Mouse (Mus musculus) CD4-positive, CD25-positive, alpha-beta regulatory T cell, adult 2 months (primary cell): ENCODE measurements around the gene Hook1.
"Not testable (repeated sequence)": the region's sequence is repeated elsewhere in the genome, so short reads cannot be mapped to it uniquely, and the experiment has no call there.

Experiments used
- DNase-seq: peaks from one replicate; pipeline ENCODE4 v3.0.0-alpha.2; 2012; ENCODE audit warnings: low read depth, low spot score

Gene Hook1

DNA sequence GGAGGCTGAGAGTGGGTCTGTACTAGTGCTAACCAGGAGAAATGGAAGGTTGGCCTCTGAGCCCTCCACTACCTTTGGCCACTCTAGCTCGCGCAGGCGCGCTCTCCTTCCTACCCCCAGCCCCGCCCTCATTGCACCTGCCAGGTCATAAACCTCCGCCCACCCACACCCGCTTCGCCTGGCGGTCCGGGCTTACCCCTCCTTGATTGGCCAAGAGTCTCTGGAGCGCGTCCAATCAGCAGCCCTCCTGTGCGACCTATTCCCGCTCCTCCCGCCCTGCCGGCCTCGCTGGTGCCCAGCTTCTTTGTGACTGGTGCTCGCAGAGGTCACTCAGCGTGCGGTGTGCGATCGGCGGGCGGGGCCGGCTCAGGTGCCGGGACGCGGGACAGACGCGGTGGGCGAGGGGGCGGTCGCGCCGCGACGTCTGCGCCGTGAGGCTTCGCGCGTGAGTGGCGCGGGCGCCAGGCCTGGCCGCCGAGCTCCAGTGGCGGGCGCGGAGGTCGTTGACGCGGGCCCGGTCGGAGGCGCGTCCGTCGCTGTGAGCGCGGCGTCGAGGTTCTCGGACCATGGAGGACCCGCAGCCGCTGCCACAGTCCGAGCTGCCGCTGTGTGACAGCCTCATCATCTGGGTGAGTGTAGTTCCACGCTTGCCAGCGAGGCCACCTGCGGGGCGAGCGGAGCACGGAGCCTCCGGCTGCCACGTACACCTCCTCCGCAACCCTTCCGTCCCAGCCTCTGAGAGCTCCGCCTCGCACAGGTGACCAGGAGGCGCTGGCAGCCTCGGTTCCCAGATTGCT, at the start of gene Hook1:
Hook1 (plus strand) TSS at position 313 of the 797 bp plus-strand sequence.
- DNase-seq: peak; percentile 97

DNA sequence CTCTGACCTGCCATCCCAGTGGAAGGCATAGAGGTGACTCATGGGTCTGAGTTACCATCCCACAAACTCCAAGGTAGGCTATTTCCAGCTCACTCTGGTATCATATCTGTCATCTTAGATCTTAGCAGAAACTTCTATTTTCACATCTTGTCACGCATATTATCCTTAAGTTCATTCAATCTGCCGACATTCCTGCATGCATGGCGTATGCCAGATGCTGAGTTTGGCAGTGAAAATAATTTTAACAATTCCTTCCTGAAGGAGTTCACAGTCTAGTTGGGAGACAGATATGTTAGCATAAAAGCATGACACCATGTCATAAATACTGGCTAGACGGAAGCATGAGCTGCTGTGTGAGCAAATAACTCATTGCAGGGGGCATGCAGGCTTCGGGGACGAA, 49.3 kb upstream of the Hook1 start:
- DNase-seq: no peak

DNA sequence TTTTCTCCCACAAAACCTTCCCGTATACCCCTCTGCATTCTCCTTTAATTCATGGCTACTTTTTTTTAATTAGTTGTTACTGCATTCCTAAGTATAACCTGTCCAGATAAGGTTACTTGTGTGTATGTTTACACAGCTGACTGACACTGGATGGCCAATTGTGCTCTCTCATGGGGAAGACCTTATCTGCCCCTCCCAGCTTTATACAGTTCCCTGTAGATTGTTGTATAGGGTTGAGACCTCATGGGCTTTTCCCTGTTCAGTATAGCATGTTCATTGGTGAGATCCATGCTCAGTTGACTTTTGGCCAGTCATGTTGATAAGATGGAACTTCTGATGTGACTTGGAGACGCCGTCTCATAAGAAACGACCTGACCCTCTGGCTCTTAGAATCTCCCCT, 46.6 kb upstream of the Hook1 start:
- DNase-seq: no peak

DNA sequence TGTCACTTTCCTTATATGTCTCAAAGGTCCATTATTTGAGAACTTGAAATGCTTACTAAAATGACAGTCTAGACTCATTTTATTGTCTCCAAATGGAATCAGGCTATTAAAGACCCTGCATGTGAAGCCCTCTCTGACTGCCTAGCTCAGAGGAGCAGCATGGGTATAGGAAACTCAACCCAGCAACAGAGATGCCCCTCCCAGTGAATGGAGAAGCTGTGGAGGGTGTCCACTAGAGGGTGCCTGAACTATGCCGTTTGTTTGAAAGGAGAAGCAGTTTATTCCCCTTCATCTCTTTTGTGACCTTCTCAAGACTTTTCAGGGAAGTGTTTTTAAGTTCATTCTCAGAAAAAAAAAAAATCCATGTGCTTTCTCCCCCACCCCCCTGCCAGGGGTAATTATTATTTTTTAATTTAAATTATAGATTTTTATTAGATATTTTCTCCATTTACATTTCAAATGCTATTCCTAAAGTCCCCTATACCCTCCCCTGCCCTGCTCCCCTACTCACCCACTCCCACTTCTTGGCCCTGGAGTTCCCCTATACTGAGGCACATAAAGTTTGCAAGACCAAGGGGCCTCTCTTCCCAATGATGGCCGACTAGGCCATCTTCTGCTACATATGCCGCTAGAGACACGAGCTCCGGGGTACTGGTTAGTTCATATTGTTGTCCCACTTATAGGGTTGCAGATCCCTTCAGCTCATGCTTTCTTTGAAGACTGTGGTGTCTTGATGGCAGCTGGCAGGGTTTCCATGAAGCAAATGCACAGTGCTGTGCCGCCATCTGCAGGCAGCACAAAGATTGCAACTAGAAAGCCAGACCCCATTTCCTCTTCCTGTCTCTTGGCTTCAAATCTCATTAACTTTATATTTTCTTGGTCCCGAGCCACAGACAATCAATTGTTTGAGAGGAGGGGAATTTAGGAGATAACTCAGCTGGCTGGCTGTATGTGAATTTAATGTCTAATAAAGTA, 42.5 kb upstream of the Hook1 start:
- peak; percentile 85 for DNase-seq

DNA sequence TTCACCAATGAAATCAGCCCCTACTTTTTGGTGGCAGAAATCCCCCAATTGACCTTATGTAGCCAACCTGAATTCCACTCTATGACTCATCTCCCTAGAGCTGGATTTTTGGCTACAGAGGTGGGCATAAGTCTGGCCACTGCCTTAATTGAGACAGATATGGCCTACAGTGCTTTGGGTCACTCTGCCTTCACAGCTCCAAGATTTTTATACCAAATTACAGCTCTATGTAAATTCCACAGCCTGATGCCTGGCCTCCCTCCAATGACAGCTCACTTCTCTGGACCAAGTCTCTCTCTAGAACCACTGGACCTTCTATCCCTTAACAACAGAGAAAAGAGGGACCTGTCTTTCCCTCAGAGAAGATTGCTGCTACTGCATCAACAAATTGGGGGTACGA, 38.2 kb upstream of the Hook1 start:
- DNase-seq: no peak

DNA sequence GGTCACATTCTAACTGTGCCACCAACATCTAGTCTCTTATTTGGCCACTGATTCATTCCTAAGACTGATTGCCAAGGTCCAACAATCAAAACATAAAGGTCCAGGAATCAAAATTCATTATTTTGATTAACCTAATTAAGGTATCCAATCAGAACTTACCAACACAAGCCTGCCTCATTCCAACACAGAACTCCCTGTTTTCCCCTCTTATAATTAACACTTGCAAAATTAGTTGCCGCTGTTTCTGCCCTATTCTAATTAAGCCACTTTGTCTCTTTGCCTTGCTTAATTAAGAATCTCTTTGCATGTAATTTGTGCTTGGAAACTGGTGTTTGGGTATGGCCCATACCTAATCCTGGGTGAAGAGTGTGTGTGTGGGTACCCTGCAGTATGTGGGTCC, 37.1 kb upstream of the Hook1 start:
- no peak for DNase-seq

DNA sequence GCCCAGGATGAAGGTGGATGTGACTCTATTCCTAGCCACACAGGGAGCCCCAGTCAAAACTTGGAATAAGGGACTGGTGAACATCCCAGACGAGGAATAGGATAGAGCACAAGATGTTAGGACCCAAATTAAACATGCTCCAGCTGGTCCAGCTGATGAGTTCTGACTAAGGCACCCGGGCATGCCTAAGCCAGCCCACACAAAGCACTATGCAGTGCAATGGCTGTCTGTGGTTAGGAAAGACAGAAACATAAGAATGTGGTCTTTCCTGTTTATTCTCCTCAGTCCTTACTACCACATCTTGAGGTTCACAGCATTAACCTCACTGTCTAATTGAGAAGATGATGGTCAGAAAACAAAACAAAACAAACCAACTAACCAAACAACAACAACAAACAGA, 35.7 kb upstream of the Hook1 start:
- DNase-seq: no peak

DNA sequence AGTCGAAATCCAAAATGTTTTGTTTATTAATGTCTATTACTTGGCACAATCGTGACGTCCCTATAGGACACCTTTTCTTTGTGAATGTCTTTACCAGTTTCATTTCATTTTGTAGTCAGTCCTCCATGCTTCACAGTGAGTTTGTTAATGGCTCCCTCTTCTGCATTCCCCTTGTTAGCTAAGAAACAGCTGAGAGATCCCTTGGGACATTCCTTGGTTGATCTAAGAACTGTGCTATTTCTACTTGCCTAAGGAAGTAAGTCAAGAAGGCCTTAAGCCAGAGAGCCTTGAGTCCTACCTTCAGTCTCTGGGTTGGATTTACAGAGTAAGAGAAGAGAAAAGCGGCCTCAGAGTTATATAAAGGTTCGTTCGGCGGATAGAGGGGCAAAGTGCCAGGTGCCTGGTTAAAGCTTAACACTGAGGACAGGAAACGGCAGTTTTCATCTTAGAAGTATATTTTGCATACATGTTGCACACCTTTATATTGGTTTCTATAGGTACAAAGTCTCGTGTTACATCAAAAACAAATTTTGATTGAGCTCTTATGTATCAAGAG, 33.2 kb upstream of the Hook1 start:
- no peak for DNase-seq

DNA sequence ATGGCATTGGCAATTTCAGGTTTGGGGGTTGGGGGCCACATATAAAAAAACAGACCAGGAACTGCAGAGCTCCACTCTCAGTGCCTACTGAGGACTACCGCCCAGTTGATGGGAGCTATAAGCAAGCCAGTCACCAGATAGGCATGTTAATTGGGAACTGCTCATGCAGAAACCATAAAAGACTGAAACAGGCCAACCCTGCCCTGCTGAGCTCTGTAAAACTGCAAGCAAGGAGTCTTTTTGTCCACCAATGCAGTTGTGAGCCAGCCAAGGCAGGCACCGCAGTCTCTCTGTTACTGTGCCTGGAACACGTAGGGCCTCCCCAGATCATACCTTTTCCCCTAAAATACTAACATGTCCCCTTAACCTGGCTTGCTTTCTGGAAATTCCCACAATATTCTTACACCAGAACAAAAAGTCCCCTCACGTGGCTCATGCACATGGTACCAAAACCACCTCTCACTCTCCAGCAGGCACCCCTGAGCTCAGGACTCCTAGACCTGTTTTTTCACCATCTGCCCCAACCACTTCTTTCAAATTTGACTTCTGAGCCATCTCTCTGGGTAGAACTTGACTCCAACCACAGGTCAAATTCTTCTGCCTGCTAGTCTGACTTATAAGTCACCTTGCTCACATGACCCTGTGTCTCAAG, 32.5 kb upstream of the Hook1 start:
- DNase-seq: no peak

DNA sequence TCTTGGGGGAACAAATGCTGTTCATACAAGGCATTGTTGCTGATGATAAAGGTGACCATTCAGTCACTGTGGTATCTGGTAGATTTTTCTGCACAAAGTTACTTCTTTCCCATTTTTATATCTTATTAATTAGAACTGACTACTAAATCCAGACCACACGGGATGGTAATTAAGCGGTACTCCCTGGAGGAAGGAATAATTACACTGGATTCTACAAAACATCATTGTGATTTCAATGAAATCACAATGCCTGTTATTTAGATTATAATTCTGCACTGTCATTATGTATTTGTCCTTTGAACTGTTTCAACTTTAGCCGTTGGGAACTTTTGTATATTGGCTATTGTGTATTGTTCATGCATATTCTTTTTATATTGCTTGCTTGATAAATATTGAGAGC, 28.3 kb upstream of the Hook1 start:
- DNase-seq: no peak

DNA sequence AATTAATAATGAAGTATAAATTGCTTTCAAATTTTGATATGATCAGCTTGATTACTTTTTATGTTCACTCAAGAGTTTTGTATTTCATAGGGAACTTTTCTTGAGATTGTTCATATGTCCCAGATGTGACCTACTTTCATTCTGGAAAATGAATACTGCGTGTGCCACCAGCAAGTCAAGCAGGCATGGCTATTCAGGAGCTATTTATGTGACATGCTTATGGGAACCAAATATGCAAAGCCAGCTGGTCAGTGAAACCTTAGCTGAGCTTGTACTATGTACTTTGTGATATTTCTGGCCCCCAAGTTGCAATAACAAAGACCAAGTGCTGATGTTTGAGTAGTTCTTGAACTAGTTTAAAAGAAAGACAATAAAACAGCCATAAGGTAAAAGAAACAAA, 19.1 kb upstream of the Hook1 start:
- no peak for DNase-seq

DNA sequence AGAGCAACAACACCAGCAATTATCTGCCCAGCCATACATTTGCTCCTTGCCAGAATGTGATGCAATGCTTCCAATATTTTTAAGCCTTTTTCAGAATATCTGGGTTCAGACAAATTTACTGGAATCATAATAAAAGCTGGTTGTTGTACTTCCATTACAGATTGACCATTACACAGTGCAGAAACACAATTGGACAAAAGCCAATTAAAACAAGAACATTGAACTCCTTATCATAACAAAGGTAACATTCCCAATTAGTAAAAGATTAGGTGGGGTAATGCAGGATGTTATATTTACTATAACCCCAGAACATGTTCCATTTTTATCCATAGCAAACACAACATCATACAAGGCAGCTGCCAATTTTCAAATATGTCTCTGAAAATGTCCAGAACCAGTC, 13.7 kb upstream of the Hook1 start:
- DNase-seq: no peak

DNA sequence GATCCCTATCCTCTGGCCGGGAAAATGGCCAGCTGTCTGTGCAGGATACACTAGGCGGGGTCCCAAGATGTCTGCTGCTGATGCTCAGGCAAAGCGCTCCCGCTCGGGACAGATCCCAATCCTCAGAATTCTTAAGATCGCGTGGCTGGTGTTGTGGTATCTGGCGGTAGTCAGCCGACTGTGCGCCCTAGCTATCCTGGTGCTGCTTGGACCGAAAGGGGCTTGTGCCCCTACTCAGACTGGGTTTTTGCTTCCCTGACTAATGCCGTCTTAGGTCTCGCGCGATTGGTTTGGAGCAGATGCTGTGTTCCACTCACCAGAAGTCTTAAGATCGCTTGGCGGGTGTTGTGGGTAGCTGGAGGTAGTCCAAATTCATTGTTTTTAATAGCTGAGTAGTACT, 15.2 kb downstream of the Hook1 start:
- DNase-seq: not testable (repeated sequence)

DNA sequence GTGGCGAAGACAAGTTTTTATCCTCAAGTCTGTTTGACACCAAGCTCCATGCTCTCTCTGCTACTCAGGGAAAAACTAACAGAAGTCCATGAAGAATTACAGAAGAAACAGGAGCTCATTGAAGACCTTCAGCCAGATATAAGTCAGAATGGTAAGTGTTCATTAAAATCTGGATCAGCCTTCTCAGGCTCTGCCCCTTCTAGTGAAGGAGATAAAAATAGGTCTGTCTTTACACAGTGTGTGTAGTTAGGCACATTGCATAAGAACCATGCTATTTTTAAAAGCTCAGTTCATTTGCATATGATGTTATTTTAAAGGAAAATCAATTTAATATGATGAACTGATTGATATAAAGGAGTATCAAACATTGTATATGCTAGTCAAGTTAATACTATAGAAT, 49.8 kb downstream of the Hook1 start:
- no peak for DNase-seq

DNA sequence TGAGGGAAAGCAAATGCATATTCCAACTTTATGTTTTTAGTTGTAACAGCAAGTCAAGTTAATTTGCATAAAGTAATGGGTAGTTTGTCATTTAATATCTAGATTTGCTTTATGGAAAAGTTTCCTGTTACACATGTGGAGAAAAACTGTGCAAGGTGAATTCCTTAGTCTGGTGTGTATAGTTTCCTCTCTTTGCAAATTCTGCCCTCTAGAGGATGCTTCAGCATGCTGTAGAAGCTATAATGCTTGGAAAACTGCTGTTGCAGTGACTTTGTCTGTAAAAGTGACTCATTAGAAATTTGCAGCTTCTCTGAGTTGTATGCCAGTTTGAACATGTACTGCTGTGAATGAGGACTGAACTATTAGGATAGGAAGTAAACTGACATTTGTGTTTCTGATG, 55.8 kb downstream of the Hook1 start:
- peak; percentile 3 for DNase-seq

DNA sequence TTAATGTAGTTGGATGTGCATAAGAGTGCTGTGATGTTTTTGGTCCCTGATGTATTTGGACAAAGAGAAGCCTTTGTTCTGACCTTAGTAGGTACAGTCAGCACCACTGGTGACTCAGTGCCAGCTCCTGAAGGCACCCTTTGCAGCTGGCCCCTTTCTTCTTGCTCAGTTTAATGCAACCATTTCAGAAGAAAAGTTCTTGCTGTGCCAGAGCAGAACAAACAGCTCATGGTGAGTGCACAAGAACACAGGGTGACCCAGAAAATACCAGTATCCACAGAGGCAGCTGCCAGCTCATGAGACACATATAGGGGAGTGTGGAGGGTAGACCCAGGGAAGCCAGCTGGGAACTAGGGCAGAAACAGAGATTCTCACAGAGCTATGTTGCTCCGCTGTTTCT, 61.4 kb downstream of the Hook1 start:
- DNase-seq: no peak

DNA sequence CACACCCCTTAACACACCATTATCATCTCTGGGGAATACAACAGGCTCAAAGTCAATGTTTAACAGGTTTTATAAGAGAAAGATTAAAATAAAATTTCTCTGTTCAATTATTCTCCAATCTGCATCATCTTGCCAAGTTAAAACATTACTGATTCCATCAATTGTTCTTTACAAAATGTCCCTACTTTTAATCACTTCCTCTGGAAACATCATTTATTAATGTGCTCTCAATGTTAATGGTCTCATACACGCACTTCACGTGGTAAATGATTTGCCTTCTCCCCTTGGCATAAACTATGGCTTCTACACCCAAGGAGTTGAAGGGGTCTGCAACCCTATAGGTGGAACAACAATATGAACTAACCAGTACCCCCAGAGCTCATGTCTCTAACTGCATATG, 93.1 kb downstream of the Hook1 start:
- DNase-seq: no peak

DNA sequence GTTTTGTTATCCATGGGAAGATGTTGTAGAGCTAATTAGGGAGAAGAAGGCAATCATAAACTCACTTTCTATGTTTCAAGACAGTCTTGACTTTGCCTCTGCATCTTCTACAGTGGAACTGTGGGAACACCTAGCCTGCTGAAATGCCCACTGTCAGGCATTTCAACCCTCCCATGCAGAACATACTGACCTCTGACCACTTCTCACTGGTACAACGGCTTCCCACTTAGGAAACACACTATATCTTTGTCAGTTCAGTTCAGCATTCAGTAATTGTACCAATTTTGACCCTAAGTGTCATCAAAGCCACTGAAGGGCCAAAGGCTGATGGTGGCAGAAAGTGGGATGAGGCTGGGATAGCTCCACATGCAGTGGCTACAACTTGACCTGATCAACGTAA, 95.0 kb downstream of the Hook1 start:
- DNase-seq: no peak
